Mouse (Mus musculus) lung, postnatal 10 days (tissue): ENCODE results near the gene Rab11fip4.

Experiments
- DNase-seq: peaks from one replicate; pipeline ENCODE4 v3.0.0; 2021

Gene Rab11fip4

GRCm38 (mm10) chr11:79590664-79591590, at the start of gene Rab11fip4:
Gene Rab11fip4, plus strand, starts transcription at chr11:79591212.
- DNase-seq = no peak

GRCm38 (mm10) chr11:79552622-79553021, 38.4 kb upstream of the Rab11fip4 start:
- DNase-seq = no peak

- no peak for DNase-seq
These were observed 30.5 kb upstream of the Rab11fip4 start for GRCm38 (mm10) chr11:79560536-79560935.

- DNase-seq = no peak
These were observed 27.5 kb upstream of the Rab11fip4 start for GRCm38 (mm10) chr11:79563493-79563892.

- no peak for DNase-seq
These were observed 24.1 kb upstream of the Rab11fip4 start for GRCm38 (mm10) chr11:79566947-79567346.

- no peak for DNase-seq
These were observed 22.7 kb upstream of the Rab11fip4 start for GRCm38 (mm10) chr11:79568197-79568911.

- DNase-seq = no peak
These were observed 20.7 kb upstream of the Rab11fip4 start for GRCm38 (mm10) chr11:79570319-79570718.

GRCm38 (mm10) chr11:79573836-79574235, 17.2 kb upstream of the Rab11fip4 start:
- no peak for DNase-seq

GRCm38 (mm10) chr11:79575383-79576073, 15.5 kb upstream of the Rab11fip4 start:
- no peak for DNase-seq

- peak; percentile 84 for DNase-seq
These were observed 13.3 kb upstream of the Rab11fip4 start for GRCm38 (mm10) chr11:79577741-79578140.

- no peak for DNase-seq
These were observed 10.4 kb upstream of the Rab11fip4 start for GRCm38 (mm10) chr11:79580660-79581059.

GRCm38 (mm10) chr11:79581257-79581656, 9.8 kb upstream of the Rab11fip4 start:
- no peak for DNase-seq

- peak; percentile 77 for DNase-seq
These were observed 6.8 kb upstream of the Rab11fip4 start for GRCm38 (mm10) chr11:79584191-79584590.

- DNase-seq = peak; percentile 36
These were observed 1.5 kb upstream of the Rab11fip4 start for GRCm38 (mm10) chr11:79589317-79590075.

GRCm38 (mm10) chr11:79591591-79591975, 571 bp downstream of the Rab11fip4 start:
- no peak for DNase-seq

GRCm38 (mm10) chr11:79593495-79593894, 2.5 kb downstream of the Rab11fip4 start:
- DNase-seq = peak; percentile 29

- DNase-seq = no peak
These were observed 19.4 kb downstream of the Rab11fip4 start for GRCm38 (mm10) chr11:79610454-79610853.

- DNase-seq = no peak
These were observed 20.1 kb downstream of the Rab11fip4 start for GRCm38 (mm10) chr11:79611011-79611666.

GRCm38 (mm10) chr11:79612046-79612600, 21.1 kb downstream of the Rab11fip4 start:
- no peak for DNase-seq

GRCm38 (mm10) chr11:79613084-79613483, 22.1 kb downstream of the Rab11fip4 start:
- DNase-seq = no peak

GRCm38 (mm10) chr11:79613711-79614110, 22.7 kb downstream of the Rab11fip4 start:
- DNase-seq = no peak

GRCm38 (mm10) chr11:79614880-79615279, 23.9 kb downstream of the Rab11fip4 start:
- DNase-seq = no peak
